Mouse (Mus musculus): ENCODE measurements around the gene Tas2r137.

Tas2r137 gene

GRCm38 (mm10) chr6:40490933-40491332, at the start of gene Tas2r137:
Tas2r137 (plus strand) TSS chr6:40491233.
- no peak for DNase-seq

GRCm38 (mm10) chr6:40441276-40441675, 49.8 kb upstream of the Tas2r137 start:
- no peak for DNase-seq

- DNase-seq, result no peak
These were observed 49.3 kb upstream of the Tas2r137 start for GRCm38 (mm10) chr6:40441755-40442154.

- DNase-seq, result no peak
These were observed 47.6 kb upstream of the Tas2r137 start for GRCm38 (mm10) chr6:40443281-40443928.

GRCm38 (mm10) chr6:40448626-40449025, 42.4 kb upstream of the Tas2r137 start:
- DNase-seq, result no peak

- DNase-seq, result no peak
These were observed 36.5 kb upstream of the Tas2r137 start for GRCm38 (mm10) chr6:40454436-40455041.

GRCm38 (mm10) chr6:40465710-40466109, 25.3 kb upstream of the Tas2r137 start:
- DNase-seq, result no peak

- peak; percentile 90 to 91 for DNase-seq
These were observed 19.9 kb upstream of the Tas2r137 start, which contains the start of gene Ssbp1 for GRCm38 (mm10) chr6:40470916-40471719. Ssbp1 (plus strand) TSS chr6:40471352.

- no peak for DNase-seq
These were observed 19.4 kb upstream of the Tas2r137 start for GRCm38 (mm10) chr6:40471720-40472010.

GRCm38 (mm10) chr6:40476132-40476531, 14.9 kb upstream of the Tas2r137 start:
- no peak for DNase-seq

- no peak for DNase-seq
These were observed 11.3 kb upstream of the Tas2r137 start for GRCm38 (mm10) chr6:40479705-40480104.

GRCm38 (mm10) chr6:40482318-40482717, 8.7 kb upstream of the Tas2r137 start:
- no peak for DNase-seq

- no peak for DNase-seq
These were observed 2.2 kb downstream of the Tas2r137 start, which contains the start of gene Tas2r108 for GRCm38 (mm10) chr6:40493229-40493628. Tas2r108 (plus strand) TSS chr6:40493529.

- DNase-seq, result no peak
These were observed 28.4 kb downstream of the Tas2r137 start, which contains the start of gene Prss37 for GRCm38 (mm10) chr6:40519408-40519807. Prss37 (minus strand) TSS chr6:40519508.
